Mouse (Mus musculus): Measurements from ENCODE around the gene Olfr963. TPM values are rescaled to one million over a fixed set of nuclear protein-coding genes. Genes with fewer than 3 reads are reported as not detected.

Olfr963 gene
- polyA plus RNA-seq, 2 experiments, result not detected

GRCm38 (mm10) chr9:39633913-39634594 lies 33.0 kb upstream of the Olfr963 start:
- Histone ChIP-seq H3K9me3 (ENCODE audit: control insufficient read depth, low read length) (no peaks in the 10 kb centered on the region), H3K27me3 (ENCODE audit: control insufficient read depth, insufficient read depth, low read length) (no peaks in the 10 kb centered on the region), H3K4me2 (replicated peaks; ENCODE audit: low read depth, low read length, severe bottlenecking) (no peak overlapping the region), H3K9ac (ENCODE audit: low read depth, low read length, severe bottlenecking) (no peak overlapping the region), H3K27ac (replicated peaks; ENCODE audit: low read depth, low read length) (no peak overlapping the region), H3K4me3 (replicated peaks; ENCODE audit: low read length) (no peak overlapping the region), H3K36me3 (ENCODE audit: control insufficient read depth, insufficient read depth, low read length) (no peaks in the 10 kb centered on the region), H3K4me1 (ENCODE audit: control insufficient read depth, insufficient read depth, low read length) (no peaks in the 10 kb centered on the region)
- TF ChIP-seq POLR2A (IDR thresholded peaks at IDR 0.05; ENCODE audit: borderline replicate concordance, extremely low read depth, insufficient read depth, insufficient read length), result no peak
- DNase-seq (ENCODE audit: low spot score) (no peak), ATAC-seq (ENCODE audit: low FRiP score, low read depth) (no peak)
- 35% methylated on average over 4 of the region's 4 CpGs for WGBS

- H3K9ac ChIP-seq (ENCODE audit: low read depth, low read length, severe bottlenecking), result no peak within 1 kb of the TSS
- DNase-seq (ENCODE audit: low spot score) (no peak), ATAC-seq (ENCODE audit: low FRiP score, low read depth) (no peak)
- no peak within 1 kb of the TSS for H3K4me2 ChIP-seq (replicated peaks; ENCODE audit: low read depth, low read length, severe bottlenecking)
- H3K27me3 ChIP-seq (ENCODE audit: control insufficient read depth, insufficient read depth, low read length), result no peaks in the 10 kb centered on the region
- no peak within 1 kb of the TSS for H3K27ac ChIP-seq (replicated peaks; ENCODE audit: low read depth, low read length)
- no peak within 1 kb of the TSS for H3K4me3 ChIP-seq (replicated peaks; ENCODE audit: low read length)
- H3K4me1 ChIP-seq (ENCODE audit: control insufficient read depth, insufficient read depth, low read length), result no peaks in the 10 kb centered on the region
- no peaks in the 10 kb centered on the region for H3K9me3 ChIP-seq (ENCODE audit: control insufficient read depth, low read length)
- TF ChIP-seq POLR2A (IDR thresholded peaks at IDR 0.05; ENCODE audit: borderline replicate concordance, extremely low read depth, insufficient read depth, insufficient read length), result no peak
- H3K36me3 ChIP-seq (ENCODE audit: control insufficient read depth, insufficient read depth, low read length), result no peaks in the 10 kb centered on the region
Observed at GRCm38 (mm10) chr9:39644785-39645184, 22.2 kb upstream of the Olfr963 start, which contains the start of gene Olfr961. Gene Olfr961 (plus strand): TSS chr9:39645085.

- ATAC-seq (ENCODE audit: low FRiP score, low read depth) (no peak), DNase-seq (ENCODE audit: low spot score) (no peak)
- no peak overlapping the region for H3K4me2 ChIP-seq (replicated peaks; ENCODE audit: low read depth, low read length, severe bottlenecking)
- H3K27me3 ChIP-seq (ENCODE audit: control insufficient read depth, insufficient read depth, low read length), result no peaks in the 10 kb centered on the region
- WGBS, result 82% methylated on average over 4 of the region's 4 CpGs
- H3K9me3 ChIP-seq (ENCODE audit: control insufficient read depth, low read length), result no peaks in the 10 kb centered on the region
- H3K27ac ChIP-seq (replicated peaks; ENCODE audit: low read depth, low read length), result no peak overlapping the region
- no peak overlapping the region for H3K4me3 ChIP-seq (replicated peaks; ENCODE audit: low read length)
- TF ChIP-seq POLR2A (IDR thresholded peaks at IDR 0.05; ENCODE audit: borderline replicate concordance, extremely low read depth, insufficient read depth, insufficient read length), result no peak
- no peaks in the 10 kb centered on the region for H3K36me3 ChIP-seq (ENCODE audit: control insufficient read depth, insufficient read depth, low read length)
- H3K4me1 ChIP-seq (ENCODE audit: control insufficient read depth, insufficient read depth, low read length), result no peaks in the 10 kb centered on the region
- H3K9ac ChIP-seq (ENCODE audit: low read depth, low read length, severe bottlenecking), result no peak overlapping the region
Observed at GRCm38 (mm10) chr9:39647382-39647781, 19.6 kb upstream of the Olfr963 start.

- no peak for DNase-seq (ENCODE audit: low spot score)
- Histone ChIP-seq H3K4me1 (ENCODE audit: control insufficient read depth, insufficient read depth, low read length) (no peaks in the 10 kb centered on the region), H3K27me3 (ENCODE audit: control insufficient read depth, insufficient read depth, low read length) (no peaks in the 10 kb centered on the region), H3K4me3 (replicated peaks; ENCODE audit: low read length) (no peak overlapping the region), H3K4me2 (replicated peaks; ENCODE audit: low read depth, low read length, severe bottlenecking) (no peak overlapping the region), H3K27ac (replicated peaks; ENCODE audit: low read depth, low read length) (no peak overlapping the region), H3K9ac (ENCODE audit: low read depth, low read length, severe bottlenecking) (no peak overlapping the region), H3K36me3 (ENCODE audit: control insufficient read depth, insufficient read depth, low read length) (no peaks in the 10 kb centered on the region), H3K9me3 (ENCODE audit: control insufficient read depth, low read length) (no peaks in the 10 kb centered on the region)
- 69% methylated on average over 6 of the region's 6 CpGs for WGBS
- no peak for TF ChIP-seq POLR2A (IDR thresholded peaks at IDR 0.05; ENCODE audit: borderline replicate concordance, extremely low read depth, insufficient read depth, insufficient read length)
- ATAC-seq (ENCODE audit: low FRiP score, low read depth), result no peak
Observed at GRCm38 (mm10) chr9:39654756-39655396, 12.1 kb upstream of the Olfr963 start.

GRCm38 (mm10) chr9:39669723-39670122 lies 2.7 kb downstream of the Olfr963 start:
- ATAC-seq (ENCODE audit: low FRiP score, low read depth), result no peak
- no peak overlapping the region for H3K4me3 ChIP-seq (replicated peaks; ENCODE audit: low read length)
- no peak overlapping the region for H3K27ac ChIP-seq (replicated peaks; ENCODE audit: low read depth, low read length)
- H3K9ac ChIP-seq (ENCODE audit: low read depth, low read length, severe bottlenecking), result no peak overlapping the region
- WGBS, result 70% methylated on average over 2 of the region's 2 CpGs
- no peak overlapping the region for H3K4me2 ChIP-seq (replicated peaks; ENCODE audit: low read depth, low read length, severe bottlenecking)
- DNase-seq (ENCODE audit: low spot score), result no peak
- H3K9me3 ChIP-seq (ENCODE audit: control insufficient read depth, low read length), result no peaks in the 10 kb centered on the region
- no peaks in the 10 kb centered on the region for H3K4me1 ChIP-seq (ENCODE audit: control insufficient read depth, insufficient read depth, low read length)
- no peaks in the 10 kb centered on the region for H3K27me3 ChIP-seq (ENCODE audit: control insufficient read depth, insufficient read depth, low read length)
- H3K36me3 ChIP-seq (ENCODE audit: control insufficient read depth, insufficient read depth, low read length), result no peaks in the 10 kb centered on the region
- TF ChIP-seq POLR2A (IDR thresholded peaks at IDR 0.05; ENCODE audit: borderline replicate concordance, extremely low read depth, insufficient read depth, insufficient read length), result no peak

Measured in limb, embryonic 14.5 days (tissue).